Mouse (Mus musculus): ENCODE measurements around the gene Pcgf6.

DNA sequence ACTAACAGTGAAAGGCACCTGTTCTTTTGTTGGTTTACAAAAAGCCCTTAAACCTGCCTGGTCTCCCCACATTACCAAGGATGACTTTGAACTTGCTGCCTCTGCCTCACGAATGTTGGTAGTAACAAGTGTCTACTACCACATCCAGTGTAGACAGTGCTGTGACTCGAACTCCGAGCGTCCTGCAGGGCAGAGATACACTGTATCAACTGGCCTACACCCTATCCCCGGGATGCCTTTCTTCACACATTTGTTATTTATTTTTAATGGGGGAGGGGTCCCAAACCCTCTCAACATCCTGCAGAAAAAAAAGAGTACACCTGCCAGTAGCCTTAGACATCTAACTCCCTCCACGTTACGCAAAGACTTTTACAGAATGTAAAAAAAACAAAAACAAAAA is 866 bp downstream of the Pcgf6 start:
- TF ChIP-seq POLR2A (IDR thresholded peaks at IDR 0.05; ENCODE audit: borderline replicate concordance, low read depth, low read length), result no peak
- TF ChIP-seq CTCF (IDR thresholded peaks at IDR 0.05; ENCODE audit: low read depth, low read length), result no peak

Measured in bone marrow macrophage, adult 2 months (primary cell).